Mouse (Mus musculus): ENCODE measurements at regions not wholly inside any gene's neighbourhood (a gene's known extent, or its start where the extent isn't known, plus 50 kb on each side); places are given as distances from the start of the nearest gene placed in this dataset.

DNA sequence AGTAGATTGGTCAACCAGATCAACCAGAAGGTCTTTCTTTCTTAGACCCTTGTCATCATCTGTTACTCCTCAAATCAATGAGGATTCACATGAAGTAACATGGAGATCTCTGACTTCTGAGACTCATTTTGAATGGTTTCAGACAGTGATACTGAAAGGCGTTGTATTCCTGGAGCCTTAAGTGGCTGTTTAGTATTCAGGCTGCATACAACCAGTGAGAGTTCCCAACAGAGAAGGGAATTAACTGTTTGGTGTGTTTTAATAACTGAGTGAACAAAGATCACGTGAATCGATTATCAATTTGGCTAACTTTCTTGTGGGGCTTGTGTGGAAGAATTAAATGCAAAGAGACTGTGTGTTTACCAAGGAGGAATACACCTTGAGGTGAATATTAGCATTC, 406.4 kb downstream of the Igsf11 start:
- no peak for DNase-seq (ENCODE audit: extremely low read depth)
- Histone ChIP-seq H3K4me1 (ENCODE audit: control insufficient read depth in 1 of 2, insufficient read depth in 2 of 2) (no peaks in the 10 kb centered on the region), H3K9me3 (replicated peaks; ENCODE audit: low read length) (peaks cover 17% of the 10 kb centered on the region), H3K4me2 (ENCODE audit: insufficient read depth, low read depth, poor library complexity, severe bottlenecking) (no peak overlapping the region), H3K36me3 (replicated peaks in 1 of 2; ENCODE audit: control insufficient read depth in 1 of 2, insufficient read depth in 1 of 2, low read length in 1 of 2) (no peaks in the 10 kb centered on the region), H3K27me3 (replicated peaks) (no peaks in the 10 kb centered on the region), H3K79me2 (replicated peaks; ENCODE audit: control insufficient read depth, extremely low read depth, insufficient read depth, poor library complexity, severe bottlenecking) (no peaks in the 10 kb centered on the region), H3K9ac (ENCODE audit: insufficient read depth, low read depth) (no peak overlapping the region), H3K27ac (ENCODE audit: insufficient read depth, low read depth) (no peak overlapping the region), H3K4me3 (replicated peaks in 1 of 3; ENCODE audit: low read depth in 2 of 3, low read length in 2 of 3, poor library complexity in 1 of 3) (no peak overlapping the region)
- dilution Hi-C loops (cut with MboI; ENCODE audit: extremely low pct_ligation_motif_present, extremely low pct_unique_long_range_greater_than_20kb, low sequenced_read_pairs) (no loop called here), in situ Hi-C loops (cut with MboI; ENCODE audit: low pct_ligation_motif_present, low pct_unique_long_range_greater_than_20kb, low sequenced_read_pairs) (no loop called here)
- no peak for TF ChIP-seq MYC (IDR thresholded peaks at IDR 0.05; ENCODE audit: low read depth, low read length)
- no peak for TF ChIP-seq ZKSCAN1 (IDR thresholded peaks at IDR 0.05; ENCODE audit: borderline replicate concordance, low read depth, low read length)
- no peak for TF ChIP-seq MAX (IDR thresholded peaks at IDR 0.05; ENCODE audit: low read length)

DNA sequence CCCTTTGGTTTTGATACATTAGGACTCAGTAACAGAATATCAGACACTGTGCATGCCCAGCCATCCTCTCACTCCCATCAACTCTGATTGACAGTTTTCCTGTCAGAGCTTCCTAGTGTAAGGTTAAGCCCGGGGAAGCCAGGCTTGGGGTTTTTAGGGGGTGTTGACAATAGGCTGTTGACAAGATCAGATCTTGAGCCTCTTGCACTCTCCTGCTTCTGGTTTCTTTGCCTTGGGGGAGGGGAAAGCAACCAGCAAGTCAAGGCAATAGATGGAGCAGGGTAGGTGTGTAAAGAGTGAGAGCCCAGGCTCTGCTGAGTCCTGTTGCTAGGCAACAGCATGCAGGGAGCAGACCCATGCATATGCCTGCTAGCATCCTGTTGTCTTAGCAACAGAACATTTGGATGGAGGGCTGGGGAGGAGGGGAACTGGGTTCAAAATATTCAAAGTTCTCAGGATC, 410.5 kb downstream of the Igsf11 start:
- H3K36me3 ChIP-seq (replicated peaks in 1 of 2; ENCODE audit: control insufficient read depth in 1 of 2, insufficient read depth in 1 of 2, low read length in 1 of 2), result no peaks in the 10 kb centered on the region
- no peak overlapping the region for H3K4me2 ChIP-seq (ENCODE audit: insufficient read depth, low read depth, poor library complexity, severe bottlenecking)
- H3K9me3 ChIP-seq (replicated peaks; ENCODE audit: low read length), result peaks cover 24% of the 10 kb centered on the region
- TF ChIP-seq BHLHE40 (IDR thresholded peaks at IDR 0.05; ENCODE audit: low read depth, low read length), result no peak
- no peak for DNase-seq (ENCODE audit: extremely low read depth)
- no peaks in the 10 kb centered on the region for H3K4me1 ChIP-seq (ENCODE audit: control insufficient read depth in 1 of 2, insufficient read depth in 2 of 2)
- no peak overlapping the region for H3K4me3 ChIP-seq (replicated peaks in 1 of 3; ENCODE audit: low read depth in 2 of 3, low read length in 2 of 3, poor library complexity in 1 of 3)
- H3K27me3 ChIP-seq (replicated peaks), result no peaks in the 10 kb centered on the region
- dilution Hi-C loops (cut with MboI; ENCODE audit: extremely low pct_ligation_motif_present, extremely low pct_unique_long_range_greater_than_20kb, low sequenced_read_pairs), result no loop called here
- in situ Hi-C loops (cut with MboI; ENCODE audit: low pct_ligation_motif_present, low pct_unique_long_range_greater_than_20kb, low sequenced_read_pairs), result loop anchor here (25.0 kb wide), 1 partner anchor 191 kb away; no protein-coding TSS in a partner anchor
- H3K9ac ChIP-seq (ENCODE audit: insufficient read depth, low read depth), result no peak overlapping the region
- no peak overlapping the region for H3K27ac ChIP-seq (ENCODE audit: insufficient read depth, low read depth)
- H3K79me2 ChIP-seq (replicated peaks; ENCODE audit: control insufficient read depth, extremely low read depth, insufficient read depth, poor library complexity, severe bottlenecking), result no peaks in the 10 kb centered on the region

DNA sequence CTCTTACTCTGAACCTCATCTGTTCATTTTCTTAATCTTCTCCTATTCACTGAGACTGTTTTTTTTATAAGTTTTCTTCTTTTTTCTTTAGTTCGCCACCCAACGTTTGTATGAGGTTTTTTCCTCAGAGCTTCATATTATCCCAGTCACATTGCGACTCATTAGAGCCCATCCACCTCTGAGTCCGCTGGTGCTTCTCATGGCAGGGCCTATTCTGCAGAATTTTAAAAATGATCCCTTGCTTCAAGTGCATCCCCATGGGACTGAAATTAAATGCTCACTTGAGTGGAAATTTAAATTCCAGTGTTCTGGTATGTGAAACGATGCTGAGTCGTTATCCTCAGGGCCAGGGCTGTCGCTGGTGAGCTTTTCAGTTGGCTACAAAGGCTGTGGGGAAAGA, 410.9 kb downstream of the Igsf11 start:
- no peak for TF ChIP-seq UBTF (IDR thresholded peaks at IDR 0.05; ENCODE audit: low read depth, low read length)
- TF ChIP-seq MAZ (IDR thresholded peaks at IDR 0.05; ENCODE audit: low read depth, low read length), result no peak
- no peak for TF ChIP-seq ZMIZ1 (IDR thresholded peaks at IDR 0.05; ENCODE audit: low read depth, low read length)
- no peak for TF ChIP-seq JUN (IDR thresholded peaks at IDR 0.05; ENCODE audit: insufficient read depth, low read depth, low read length)
- no peak for TF ChIP-seq IRF4 (IDR thresholded peaks at IDR 0.05; ENCODE audit: low read depth, low read length)
- TF ChIP-seq CHD1 (IDR thresholded peaks at IDR 0.05; ENCODE audit: low read depth, low read length), result no peak
- TF ChIP-seq MAX (IDR thresholded peaks at IDR 0.05; ENCODE audit: low read length), result no peak
- no peak for TF ChIP-seq TCF12 (IDR thresholded peaks at IDR 0.05; ENCODE audit: low read depth, low read length)
- no peak for TF ChIP-seq MAFK (IDR thresholded peaks at IDR 0.05; ENCODE audit: insufficient replicate concordance, low read length)
- TF ChIP-seq RAD21 (IDR thresholded peaks at IDR 0.05; ENCODE audit: low read depth, low read length), result no peak
- no peak for TF ChIP-seq ETS1 (conservative IDR thresholded peaks at IDR 0.05; ENCODE audit: low read depth, low read length)
- no peak for TF ChIP-seq MXI1 (IDR thresholded peaks at IDR 0.05; ENCODE audit: low read depth, low read length)
- TF ChIP-seq USF2 (conservative IDR thresholded peaks at IDR 0.05; ENCODE audit: low read depth, low read length), result no peak
- no peak for TF ChIP-seq CTCF (conservative IDR thresholded peaks at IDR 0.05 in 1 of 2, IDR thresholded peaks at IDR 0.05 in 1 of 2; ENCODE audit: low read depth in 2 of 2, low read length in 2 of 2)
- no peak for TF ChIP-seq USF1 (IDR thresholded peaks at IDR 0.05; ENCODE audit: low read depth, low read length)
- TF ChIP-seq ZC3H11A (IDR thresholded peaks at IDR 0.05; ENCODE audit: low read depth, low read length), result no peak
- no peak for TF ChIP-seq POLR2A (IDR thresholded peaks at IDR 0.05; ENCODE audit: low read depth, low read length)
- no peak for TF ChIP-seq RCOR1 (conservative IDR thresholded peaks at IDR 0.05; ENCODE audit: low read depth, low read length)
- no peak for TF ChIP-seq NRF1 (IDR thresholded peaks at IDR 0.05; ENCODE audit: low read depth, low read length)
- TF ChIP-seq HCFC1 (IDR thresholded peaks at IDR 0.05; ENCODE audit: low read depth, low read length), result no peak
- H3K4me1 ChIP-seq (ENCODE audit: control insufficient read depth in 1 of 2, insufficient read depth in 2 of 2), result no peaks in the 10 kb centered on the region
- H3K4me2 ChIP-seq (ENCODE audit: insufficient read depth, low read depth, poor library complexity, severe bottlenecking), result no peak overlapping the region
- H3K9me3 ChIP-seq (replicated peaks; ENCODE audit: low read length), result peaks cover 24% of the 10 kb centered on the region
- H3K27ac ChIP-seq (ENCODE audit: insufficient read depth, low read depth), result no peak overlapping the region
- dilution Hi-C loops (cut with MboI; ENCODE audit: extremely low pct_ligation_motif_present, extremely low pct_unique_long_range_greater_than_20kb, low sequenced_read_pairs) (no loop called here), in situ Hi-C loops (cut with MboI; ENCODE audit: low pct_ligation_motif_present, low pct_unique_long_range_greater_than_20kb, low sequenced_read_pairs) (loop anchor here (25.0 kb wide), 1 partner anchor 191 kb away; no protein-coding TSS in a partner anchor)
- H3K9ac ChIP-seq (ENCODE audit: insufficient read depth, low read depth), result no peak overlapping the region
- no peaks in the 10 kb centered on the region for H3K27me3 ChIP-seq (replicated peaks)
- no peaks in the 10 kb centered on the region for H3K36me3 ChIP-seq (replicated peaks in 1 of 2; ENCODE audit: control insufficient read depth in 1 of 2, insufficient read depth in 1 of 2, low read length in 1 of 2)
- H3K79me2 ChIP-seq (replicated peaks; ENCODE audit: control insufficient read depth, extremely low read depth, insufficient read depth, poor library complexity, severe bottlenecking), result no peaks in the 10 kb centered on the region
- no peak for DNase-seq (ENCODE audit: extremely low read depth)
- H3K4me3 ChIP-seq (replicated peaks in 1 of 3; ENCODE audit: low read depth in 2 of 3, low read length in 2 of 3, poor library complexity in 1 of 3), result no peak overlapping the region
